Mouse (Mus musculus): ENCODE results near the gene Shld1.

Gene Shld1

DNA sequence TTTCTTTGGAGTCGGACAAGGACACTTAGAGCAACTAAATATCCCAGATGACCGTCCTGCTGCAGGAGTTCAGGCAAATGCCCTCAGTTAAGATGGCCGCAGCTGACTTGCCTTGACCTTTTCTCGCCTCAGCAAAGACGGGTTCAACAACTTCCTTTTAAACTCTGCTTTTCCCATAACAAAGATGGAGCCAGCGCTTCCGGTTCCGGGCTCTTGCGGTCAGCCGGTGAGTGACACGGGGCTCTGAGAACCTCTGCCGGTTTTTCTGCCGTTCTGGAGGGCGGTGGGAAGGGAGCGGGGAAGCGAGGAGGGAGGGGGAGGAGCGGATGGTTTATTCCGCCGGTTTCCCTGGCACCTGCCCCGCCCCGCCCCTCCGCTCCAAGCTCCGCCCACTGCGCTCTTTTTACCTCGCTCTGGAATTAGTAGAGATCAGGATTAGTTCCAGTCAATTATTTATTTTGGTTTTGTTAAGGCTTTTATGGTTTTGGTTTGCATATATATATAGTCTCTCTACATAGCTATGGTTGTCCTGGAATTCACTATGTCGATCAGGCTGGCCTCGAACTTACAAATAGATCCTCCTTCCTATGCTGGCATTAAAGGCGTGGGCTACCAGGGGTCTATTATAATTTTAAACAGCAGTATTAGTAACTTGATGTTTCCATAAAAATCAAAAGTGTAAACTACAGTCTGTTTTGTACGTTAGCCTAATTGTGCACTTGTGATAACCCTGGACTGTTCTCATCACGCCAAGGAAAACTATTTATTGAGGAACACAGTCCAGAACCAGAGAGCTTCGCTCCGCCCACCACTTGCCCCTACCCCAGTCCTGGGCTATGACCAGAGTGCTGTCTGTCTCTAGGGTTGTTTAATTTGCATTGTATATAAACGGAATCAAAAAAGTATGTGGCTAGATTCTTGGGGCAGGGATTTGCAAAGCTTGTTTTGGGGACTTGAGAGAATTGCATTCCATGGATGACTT, at the start of gene Shld1:
Gene Shld1, plus strand, starts transcription at position 176 of the 982 bp plus-strand sequence.
- peak; percentile 89 to 91 for DNase-seq

DNA sequence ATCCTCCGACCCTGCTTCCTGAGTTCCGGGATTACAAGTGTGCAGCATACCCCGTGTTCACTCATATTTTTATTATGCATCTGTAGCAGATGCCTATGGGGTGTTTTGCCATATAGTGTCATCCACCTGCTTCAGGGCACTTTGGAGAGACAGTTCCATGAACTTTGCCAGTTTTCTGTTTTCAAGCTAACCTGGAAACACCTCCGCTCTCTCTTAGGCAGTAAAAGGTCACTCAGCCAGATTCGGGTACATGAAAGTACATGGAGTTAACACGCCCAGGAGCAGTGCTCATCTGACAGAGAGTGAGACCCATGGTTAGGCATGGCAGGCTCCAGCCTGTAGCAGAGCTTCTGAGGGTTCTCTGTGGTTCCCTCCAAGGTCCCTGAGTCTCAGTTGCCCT, 48.4 kb upstream of the Shld1 start:
- DNase-seq: no peak

DNA sequence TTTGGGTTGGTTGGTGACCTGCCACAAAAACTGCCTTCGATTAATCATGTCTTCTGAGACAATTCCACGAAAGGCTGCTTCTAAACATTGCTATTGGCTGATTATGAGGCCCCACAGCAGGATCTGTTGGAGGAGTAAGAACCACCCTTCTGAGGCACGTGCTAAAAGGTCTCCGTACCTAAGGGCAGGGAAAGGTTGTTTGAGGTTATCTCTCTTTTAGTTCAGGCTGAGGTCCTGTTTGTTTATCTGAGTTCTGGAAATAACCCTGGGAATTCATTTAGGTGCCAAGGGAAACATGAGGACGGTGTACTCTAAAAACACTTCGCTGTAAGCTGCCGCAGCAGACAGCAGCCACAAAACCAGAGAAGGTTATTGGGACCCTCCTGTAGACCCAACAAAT, 47.4 kb upstream of the Shld1 start:
- no peak for DNase-seq

DNA sequence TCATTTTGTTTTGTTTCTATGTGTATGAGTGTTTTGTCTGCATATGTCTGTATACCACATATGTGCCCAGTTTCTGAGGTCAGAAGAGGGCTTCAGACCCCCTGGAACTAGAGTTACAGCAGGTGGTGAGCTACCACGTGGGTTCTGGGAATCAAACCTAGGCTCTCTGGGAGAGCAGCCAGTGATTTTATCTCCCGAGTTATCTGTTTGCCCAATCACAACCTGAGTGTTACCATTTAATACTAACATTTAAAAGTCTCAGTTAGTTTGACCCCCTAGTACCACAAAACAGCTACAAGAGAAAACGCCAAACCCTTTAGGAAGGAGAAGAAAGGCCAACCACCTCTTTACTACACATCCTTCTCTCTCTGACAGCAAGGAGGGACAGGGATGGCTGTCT, 45.5 kb upstream of the Shld1 start:
- DNase-seq: no peak

DNA sequence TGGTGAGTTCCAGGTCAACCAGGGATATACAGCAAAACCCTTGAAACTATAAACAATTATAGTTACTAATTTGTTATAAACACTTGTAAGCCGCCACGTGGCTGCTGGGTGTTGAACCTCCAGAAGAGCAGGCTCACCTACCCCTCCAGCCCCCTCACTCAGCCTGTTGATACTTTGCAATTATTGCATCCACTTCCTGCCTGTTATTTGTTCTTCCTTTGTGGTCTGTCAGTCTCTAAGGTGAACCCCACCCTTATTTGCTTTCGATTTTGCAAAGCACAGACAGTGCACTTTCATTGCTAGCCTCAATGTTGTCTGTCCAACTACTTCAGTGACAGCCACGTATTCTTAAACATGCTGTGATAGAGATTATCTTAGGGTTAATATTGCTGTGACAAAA, 43.6 kb upstream of the Shld1 start:
- DNase-seq: no peak

DNA sequence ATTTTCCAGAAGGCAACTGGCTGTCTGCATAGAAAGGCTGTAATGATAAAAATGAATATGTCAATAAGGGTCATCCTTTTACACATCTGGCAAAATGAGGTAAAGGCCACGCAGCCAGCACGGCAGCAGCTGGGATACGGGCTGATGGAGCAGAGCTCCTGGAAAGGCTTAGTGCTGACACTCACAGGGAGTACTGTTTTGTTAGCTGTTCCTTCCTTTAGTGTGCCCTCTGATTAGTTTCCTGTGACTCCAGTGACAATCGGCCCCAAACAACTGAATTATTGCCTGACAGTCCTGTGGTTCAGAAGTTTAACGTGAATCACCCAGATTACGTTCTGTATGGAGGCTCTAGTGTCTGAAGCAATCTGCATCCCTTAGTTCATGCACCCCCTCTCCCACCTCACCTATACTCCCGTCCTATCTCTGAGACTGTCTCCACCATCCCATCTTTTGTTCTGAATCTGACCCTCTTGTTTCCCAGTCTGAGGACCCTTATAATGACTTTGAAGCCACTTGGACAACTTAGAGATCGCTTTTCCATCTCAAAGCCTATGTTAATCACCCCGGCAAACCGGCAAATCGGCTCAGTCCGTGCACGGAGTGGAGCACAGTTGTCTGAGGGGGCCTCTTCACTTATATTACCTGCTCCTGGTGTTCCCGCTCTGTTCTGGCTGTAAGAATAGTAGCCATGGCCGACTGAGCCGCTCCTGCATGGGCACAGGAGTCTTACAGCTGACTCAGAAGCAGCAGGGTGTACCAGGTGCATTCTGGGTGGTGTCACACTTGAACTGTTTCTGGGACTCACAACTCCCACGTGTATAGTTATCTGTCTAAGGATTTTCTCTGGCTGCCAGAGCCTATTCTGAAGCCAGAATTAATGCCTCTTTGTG, 39.6 kb upstream of the Shld1 start:
- no peak for DNase-seq

DNA sequence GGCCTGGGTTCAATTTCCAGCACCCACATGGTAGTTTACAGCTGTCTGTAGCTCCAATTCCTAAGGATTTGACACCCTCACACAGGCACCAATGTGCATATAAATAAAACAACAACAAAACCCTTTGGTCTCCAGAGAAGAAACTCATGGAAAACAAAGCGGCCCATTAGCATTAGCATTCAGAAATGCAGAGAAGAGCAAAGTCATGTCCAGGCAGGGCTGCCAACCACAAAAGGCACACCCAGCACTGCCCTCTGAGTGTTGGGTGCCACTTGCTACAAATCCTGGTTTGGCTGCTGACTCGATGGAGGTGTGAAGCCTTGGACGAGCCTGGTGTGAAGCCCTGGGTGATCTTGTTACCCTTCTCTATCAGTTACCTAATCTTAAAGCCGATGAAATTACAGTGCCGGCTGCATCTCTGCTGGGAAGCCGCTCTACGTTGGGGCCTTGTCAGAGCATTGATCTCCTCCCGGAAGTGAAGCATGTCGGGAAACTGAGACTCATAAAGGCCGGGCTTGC, 37.3 kb upstream of the Shld1 start:
- no peak for DNase-seq

- DNase-seq: no peak
Observed at GRCm38 (mm10) chr2:132650546-132650945, 36.2 kb upstream of the Shld1 start.

DNA sequence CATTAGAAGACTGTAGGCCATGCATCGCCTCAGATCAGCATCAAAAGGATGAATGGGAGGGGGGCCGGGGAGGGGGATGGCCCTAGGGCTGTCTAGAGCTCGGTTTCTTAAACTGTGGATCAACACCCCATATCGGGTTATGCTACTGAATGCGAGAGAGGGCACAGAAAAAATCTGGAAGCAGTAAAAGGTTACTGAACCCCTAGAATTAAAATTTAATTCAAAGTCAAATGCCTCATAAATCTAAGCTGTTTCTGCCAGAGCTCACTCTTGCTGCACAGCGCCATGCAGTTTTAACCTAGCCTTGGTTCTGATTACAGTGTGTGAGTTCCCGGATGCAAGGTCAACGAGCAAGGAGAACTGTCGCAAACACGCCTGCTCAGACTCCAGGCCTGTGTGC, 34.3 kb upstream of the Shld1 start:
- DNase-seq: no peak

- no peak for DNase-seq
Observed at GRCm38 (mm10) chr2:132654834-132655495, 31.8 kb upstream of the Shld1 start.

DNA sequence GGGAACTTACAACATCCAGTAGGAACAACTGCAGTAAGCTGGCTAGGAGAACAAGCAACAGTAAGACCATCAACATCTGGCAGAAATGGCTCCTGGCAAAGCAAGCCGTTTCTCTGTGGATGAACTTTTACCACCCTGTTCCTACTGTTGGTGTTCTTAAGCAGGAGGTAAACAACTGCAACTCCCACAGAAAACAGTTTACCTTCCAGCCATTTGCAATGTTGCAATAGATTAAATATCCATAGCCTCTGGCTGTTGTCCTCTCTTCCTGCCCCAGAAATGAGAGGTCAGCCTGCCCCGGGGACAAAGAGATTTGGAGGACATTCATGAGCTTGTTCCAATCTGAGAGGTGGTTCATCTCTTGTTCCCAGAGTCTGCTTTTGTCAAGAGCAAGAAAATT, 29.5 kb upstream of the Shld1 start:
- no peak for DNase-seq

GRCm38 (mm10) chr2:132658412-132659120, 28.2 kb upstream of the Shld1 start:
- DNase-seq: no peak

DNA sequence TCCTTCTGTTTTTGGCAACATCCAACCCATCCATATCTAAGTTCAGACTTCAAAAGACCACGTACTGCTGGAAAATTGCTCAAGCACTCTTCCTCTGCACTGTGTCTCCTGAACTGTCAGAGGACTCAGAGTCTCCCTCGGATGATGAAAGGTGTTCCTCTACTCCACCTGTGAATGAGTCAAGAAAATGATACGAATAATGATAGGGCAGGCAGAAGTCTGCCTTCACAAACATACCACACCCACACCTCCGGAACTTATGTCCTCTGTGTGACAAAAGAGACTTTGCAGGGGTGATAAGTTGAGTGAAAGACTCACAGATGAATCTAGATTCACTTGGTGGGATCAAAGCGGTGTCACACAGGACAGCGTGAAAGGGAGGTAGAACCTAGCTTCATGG, 17.6 kb upstream of the Shld1 start:
- no peak for DNase-seq

DNA sequence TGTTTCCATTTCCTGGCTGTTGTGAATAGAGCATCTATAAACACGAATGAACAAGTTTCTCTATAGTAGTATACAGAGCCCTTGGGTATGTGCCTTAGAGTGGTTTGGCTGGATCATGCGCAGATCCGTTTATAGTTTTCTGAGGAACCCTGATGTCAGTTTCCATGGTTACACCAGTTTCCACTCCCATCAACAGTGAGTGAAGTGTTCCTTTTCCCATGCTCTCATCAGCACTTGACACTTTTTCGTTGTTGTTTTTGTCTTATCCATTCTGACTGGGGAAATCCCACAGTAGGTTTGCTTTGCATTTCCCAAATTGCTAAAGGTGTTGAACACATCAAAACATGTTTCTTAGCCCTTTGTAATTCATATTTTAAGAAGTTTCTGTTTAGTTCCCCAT, 16.4 kb upstream of the Shld1 start:
- DNase-seq: no peak

DNA sequence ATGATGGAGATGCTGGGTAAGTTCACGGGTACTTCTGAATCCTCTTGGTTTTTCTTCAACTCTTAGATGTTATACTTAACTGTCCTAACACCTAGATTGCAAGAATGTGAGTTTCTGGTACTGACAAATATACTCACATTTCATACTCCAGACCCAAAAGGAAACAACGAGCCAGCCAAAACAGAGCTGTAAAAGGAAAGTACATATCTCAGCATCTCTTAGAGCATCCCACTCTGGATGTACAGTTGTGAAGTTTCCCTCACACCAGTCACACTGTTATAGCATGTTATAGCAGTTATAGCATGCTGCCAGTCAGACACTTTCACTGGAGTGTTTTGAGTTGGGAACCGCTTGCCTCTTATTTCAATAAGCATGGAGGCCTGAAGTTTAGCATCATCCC, 14.6 kb upstream of the Shld1 start:
- DNase-seq: no peak

- no peak for DNase-seq
Observed at GRCm38 (mm10) chr2:132676111-132676510, 10.6 kb upstream of the Shld1 start.

DNA sequence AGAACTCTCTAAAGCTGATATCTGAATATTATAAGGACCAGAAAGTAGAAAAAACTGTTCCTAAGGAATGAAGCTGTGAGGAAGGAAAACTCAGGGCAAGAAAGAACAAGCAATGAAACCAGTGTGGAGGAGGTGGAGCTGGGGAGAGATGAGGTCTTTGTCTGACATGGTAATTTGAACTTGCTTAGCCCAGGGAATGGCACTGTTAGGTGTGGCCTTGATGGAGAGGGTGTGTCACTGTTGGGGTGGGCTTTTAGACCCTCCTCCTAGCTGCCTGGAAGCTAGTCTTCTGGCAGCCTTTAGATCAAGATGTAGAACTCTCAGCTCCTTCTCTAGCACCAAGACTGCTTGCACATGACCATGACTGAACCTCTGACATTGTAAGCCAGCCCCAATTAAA, 1.7 kb upstream of the Shld1 start:
- no peak for DNase-seq

DNA sequence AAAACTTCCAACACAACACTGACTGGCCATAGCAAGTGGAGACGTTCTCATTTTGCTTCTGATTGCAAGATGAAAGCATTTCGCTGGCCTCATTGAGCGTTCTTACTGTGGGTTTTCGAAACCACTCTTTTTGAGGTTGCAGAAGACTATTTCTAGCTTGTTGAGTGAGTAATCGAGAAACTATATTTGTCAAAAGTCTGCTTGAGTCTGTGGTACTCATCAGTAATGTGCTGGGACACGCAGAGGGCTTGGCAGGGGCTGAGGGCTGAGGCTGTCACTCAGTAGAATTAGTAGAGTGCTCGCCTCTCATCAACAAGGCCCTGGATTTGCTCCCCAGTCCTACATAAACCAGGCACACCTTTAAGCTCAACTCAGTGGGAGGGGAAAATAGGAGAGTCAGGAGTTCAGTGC, 1.9 kb downstream of the Shld1 start:
- DNase-seq: no peak

DNA sequence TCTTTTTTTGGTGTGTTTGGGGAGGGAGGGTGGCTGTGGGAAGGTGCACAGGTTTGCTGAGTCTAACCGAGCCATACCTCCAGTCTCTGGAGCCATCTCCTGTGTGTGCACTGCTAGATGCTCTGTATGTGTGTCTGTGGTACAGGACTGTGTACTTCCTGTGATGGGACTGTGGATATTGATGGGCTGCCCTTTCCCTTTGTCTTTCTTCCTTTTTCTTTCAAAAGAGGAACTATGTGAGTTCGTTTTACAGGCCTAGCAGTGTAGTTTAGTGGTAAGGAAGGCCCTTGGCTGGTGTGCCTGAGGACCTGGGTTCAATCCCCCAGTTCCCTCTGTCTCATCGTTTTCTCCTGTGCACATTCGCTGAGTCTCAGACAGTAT, 2.4 kb downstream of the Shld1 start:
- no peak for DNase-seq

- peak in 1 of 2 experiments; percentile 30 for DNase-seq
Observed at GRCm38 (mm10) chr2:132689569-132690231, 3.0 kb downstream of the Shld1 start.

- DNase-seq: no peak
Observed at GRCm38 (mm10) chr2:132691731-132692130, 5.0 kb downstream of the Shld1 start.

GRCm38 (mm10) chr2:132692320-132692719, 5.6 kb downstream of the Shld1 start:
- no peak for DNase-seq

Data from cerebellum, postnatal 14 days (tissue).